Mouse (Mus musculus) heart, postnatal 0 days (tissue): ENCODE results near the gene Fam20b. TPM values are rescaled to one million over a fixed set of nuclear protein-coding genes. Genes with fewer than 3 reads are reported as not detected.

ENCODE experiments used
- ATAC-seq: fragments of 200-750 bp; cut with Nextera tagmentation; 2 replicates; pipeline ENCODE4 v1.8.0; 2017; ENCODE audit warnings: low read depth, moderate number of reproducible peaks, moderate library complexity; ENCODE audit not compliant: insufficient read depth
- DNase-seq: peaks from one replicate; pipeline ENCODE4 v3.0.0-alpha.2; 2016; ENCODE audit warnings: low spot score
- H3K27ac ChIP-seq: fragments of 300-500 bp; sonication (generic); 2 replicates; pipeline ENCODE4 v1.5.1; 2014; ENCODE audit warnings: low read depth, mild to moderate bottlenecking
- H3K27me3 ChIP-seq: fragments of 300-500 bp; sonication (generic); 2 replicates; pipeline ENCODE4 v1.6.1; 2014; ENCODE audit warnings: low read length, mixed read lengths; ENCODE audit not compliant: control insufficient read depth, insufficient read depth
- H3K36me3 ChIP-seq: fragments of 300-500 bp; sonication (generic); replicated peaks from 2 replicates; pipeline ENCODE4 v1.6.1; 2014; ENCODE audit warnings: low read length, mixed read lengths; ENCODE audit not compliant: control insufficient read depth, insufficient read depth
- H3K4me1 ChIP-seq: fragments of 300-500 bp; sonication (generic); 2 replicates; pipeline ENCODE4 v1.6.1; 2014; ENCODE audit warnings: antibody characterized with exemption; ENCODE audit not compliant: control insufficient read depth, insufficient read depth
- H3K4me2 ChIP-seq: fragments of 300-500 bp; sonication (generic); 2 replicates; pipeline ENCODE4 v1.6.1; 2014; ENCODE audit warnings: low read depth, mild to moderate bottlenecking, low read length, moderate library complexity
- H3K4me3 ChIP-seq: fragments of 300-500 bp; sonication (generic); 2 replicates; pipeline ENCODE4 v1.5.1; 2014; ENCODE audit warnings: low read depth, low read length
- H3K9ac ChIP-seq: fragments of 300-500 bp; sonication (generic); replicated peaks from 2 replicates; pipeline ENCODE4 v1.6.1; 2014; ENCODE audit warnings: low read depth, low read length, mixed read lengths
- H3K9me3 ChIP-seq: fragments of 300-500 bp; sonication (generic); replicated peaks from 2 replicates; pipeline ENCODE4 v1.6.1; 2016; ENCODE audit warnings: low read length; ENCODE audit not compliant: control insufficient read depth
- CTCF ChIP-seq: IDR thresholded peaks from 2 replicates; pipeline ENCODE4 v1.5.1; 2016; ENCODE audit warnings: antibody characterized with exemption, control low read depth, low read depth
- EP300 ChIP-seq: IDR thresholded peaks from 2 replicates; pipeline ENCODE4 v1.6.1; 2016; ENCODE audit warnings: antibody characterized with exemption, low read depth
- WGBS: fragments of 180-500 bp; shearing (Covaris S2); extraction: QIAGEN DNeasy Blood & Tissue Kit; methylation state at CpG from one replicate; pipeline ENCODE4 v1.1.7; 2014; 5-methylcytosine and 5-hydroxymethylcytosine counted together
- polyA plus RNA-seq: library from polyadenylated mRNA; unstranded; fragments of >200 nt; fragmentation: Nextera tagmentation; extraction: Ambion mirVana; gene quantifications from 2 replicates; pipeline ENCODE4 v1.2.1, GENCODE M21; 2015
- total RNA-seq: library from RNA; depleted of rRNA; stranded (reverse); fragments of >200 nt; gene quantifications from 2 replicates; pipeline ENCODE4 v1.2.3, GENCODE M21; 2014; ENCODE audit warnings: low replicate concordance

The Fam20b gene
- total and polyA plus RNA-seq, 2 experiments from 2014 or later = 20.9 to 46.7 TPM

- Histone ChIP-seq H3K4me3 (no peak overlapping the region), H3K27ac (no peak overlapping the region), H3K27me3 (no peaks in the 10 kb centered on the region), H3K9ac (no peak overlapping the region), H3K36me3 (peaks cover 33% of the 10 kb centered on the region), H3K4me2 (no peak overlapping the region), H3K4me1 (no peaks in the 10 kb centered on the region), H3K9me3 (no peaks in the 10 kb centered on the region)
- DNase-seq (no peak), ATAC-seq (no peak)
- WGBS = 71% methylated on average over 5 of the region's 5 CpGs
- no peak for TF ChIP-seq EP300
- no peak for TF ChIP-seq CTCF
Measured at GRCm38 (mm10) chr1:156658676-156659075, 60.2 kb downstream of the Fam20b start.

GRCm38 (mm10) chr1:156657523-156657922, 61.4 kb downstream of the Fam20b start:
- no peak for TF ChIP-seq EP300
- no peak for TF ChIP-seq CTCF
- Histone ChIP-seq H3K4me2 (no peak overlapping the region), H3K27me3 (no peaks in the 10 kb centered on the region), H3K9me3 (no peaks in the 10 kb centered on the region), H3K9ac (no peak overlapping the region), H3K4me3 (no peak overlapping the region), H3K27ac (no peak overlapping the region), H3K36me3 (peaks cover 37% of the 10 kb centered on the region), H3K4me1 (no peaks in the 10 kb centered on the region)
- WGBS = 84% methylated on average over 4 of the region's 4 CpGs
- ATAC-seq (no peak), DNase-seq (no peak)

DNA sequence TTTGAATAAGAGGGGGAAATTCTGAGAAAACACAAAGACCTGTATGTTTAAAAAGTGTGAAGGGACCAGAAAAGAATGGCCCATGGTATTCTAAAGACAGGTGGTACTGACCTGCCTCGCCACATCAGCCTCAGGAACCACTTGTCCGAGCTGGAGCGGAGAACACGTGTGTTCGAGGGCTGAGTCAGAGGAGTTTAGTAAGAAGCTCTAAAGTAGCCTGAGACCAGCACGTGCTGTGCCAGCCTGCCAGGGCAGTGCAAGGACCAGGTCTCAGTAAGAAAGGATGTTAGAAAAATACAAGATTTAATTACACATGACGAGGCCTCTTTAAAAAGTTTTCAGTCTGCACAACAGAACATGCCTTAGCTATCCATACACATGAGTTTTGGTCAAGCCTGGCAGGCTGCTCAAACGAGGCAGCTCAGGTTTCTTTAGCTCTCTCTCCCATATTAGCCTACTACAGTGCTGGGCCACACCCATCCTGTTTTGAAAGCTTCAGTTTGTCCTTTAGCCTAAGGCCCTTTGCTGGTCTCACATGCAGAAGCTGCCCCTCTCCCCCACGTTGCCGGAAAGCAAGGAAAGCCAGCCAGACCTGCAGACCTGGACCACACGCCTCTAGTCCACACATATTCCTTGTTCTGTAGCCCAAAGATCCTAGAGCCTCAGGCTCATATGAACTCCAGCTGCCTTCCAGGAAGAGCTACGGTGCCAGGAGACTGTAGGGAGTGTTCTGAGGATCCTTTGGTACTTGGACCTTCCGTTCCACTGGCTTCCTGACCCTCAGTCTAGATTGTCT, 64.0 kb downstream of the Fam20b start:
- Histone ChIP-seq H3K4me2 (no peak overlapping the region), H3K36me3 (peaks cover 35% of the 10 kb centered on the region), H3K9ac (no peak overlapping the region), H3K27ac (peak overlapping the region; percentile 68), H3K4me3 (no peak overlapping the region), H3K4me1 (no peaks in the 10 kb centered on the region), H3K9me3 (no peaks in the 10 kb centered on the region), H3K27me3 (no peaks in the 10 kb centered on the region)
- 0 out of 2 replicates have a peak, but pooled peaks have one; percentile 29 for TF ChIP-seq EP300
- TF ChIP-seq CTCF = no peak
- WGBS = 70% methylated on average over 13 of the region's 13 CpGs
- DNase-seq = no peak
- peak; percentile 45 for ATAC-seq

DNA sequence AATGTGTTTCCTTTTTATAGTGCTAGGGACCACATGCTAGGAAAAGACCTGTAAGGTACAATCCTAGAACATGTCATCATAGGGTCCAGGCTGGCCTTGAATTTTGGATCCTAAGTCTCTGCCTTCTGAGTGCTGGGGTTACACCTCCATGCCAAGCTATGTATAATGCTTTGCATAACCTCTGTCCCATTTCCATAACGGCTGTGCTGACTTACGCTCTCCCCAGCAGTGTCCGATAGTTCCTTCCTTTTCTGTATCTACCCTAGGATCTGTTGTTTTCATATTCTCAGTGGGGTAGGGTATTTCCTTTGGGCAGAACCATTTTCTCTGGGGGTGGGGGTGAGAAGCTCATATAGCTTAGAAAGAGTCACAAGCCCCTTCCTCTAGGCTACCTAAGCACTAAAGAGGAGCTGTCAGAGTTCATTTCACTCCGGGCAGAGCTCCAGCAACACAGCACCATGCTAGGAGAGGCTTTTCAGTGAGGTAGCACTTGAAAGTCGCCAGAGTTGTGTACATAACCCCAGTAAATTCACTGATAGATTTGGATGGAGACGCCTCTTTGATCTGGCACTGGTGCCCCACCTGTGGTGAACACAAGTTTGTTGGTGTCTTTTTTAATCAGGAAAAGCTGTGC, 66.6 kb downstream of the Fam20b start:
- no peak for TF ChIP-seq EP300
- no peak for TF ChIP-seq CTCF
- H3K4me3 ChIP-seq = no peak overlapping the region
- H3K4me2 ChIP-seq = no peak overlapping the region
- 51% methylated on average over 6 of the region's 6 CpGs for WGBS
- DNase-seq (no peak), ATAC-seq (no peak)
- no peaks in the 10 kb centered on the region for H3K27me3 ChIP-seq
- H3K4me1 ChIP-seq = no peaks in the 10 kb centered on the region
- H3K9me3 ChIP-seq = no peaks in the 10 kb centered on the region
- H3K27ac ChIP-seq = peak overlapping the region; percentile 16; the same call in 1 of the 2 replicates
- peaks cover 31% of the 10 kb centered on the region for H3K36me3 ChIP-seq
- no peak overlapping the region for H3K9ac ChIP-seq

- Histone ChIP-seq H3K4me1 (peaks cover 2% of the 10 kb centered on the region; the same call in 1 of the 2 replicates), H3K4me3 (no peak overlapping the region), H3K9me3 (no peaks in the 10 kb centered on the region), H3K27me3 (no peaks in the 10 kb centered on the region), H3K36me3 (peaks cover 26% of the 10 kb centered on the region), H3K9ac (no peak overlapping the region), H3K4me2 (no peak overlapping the region), H3K27ac (peak overlapping the region; percentile 41)
- DNase-seq = no peak
- ATAC-seq = peak; percentile 45
- 63% methylated on average over 9 of the region's 9 CpGs for WGBS
- TF ChIP-seq CTCF (no peak), EP300 (no peak)
Measured at GRCm38 (mm10) chr1:156650631-156651030, 68.3 kb downstream of the Fam20b start.
